In the genomic region with DNA sequence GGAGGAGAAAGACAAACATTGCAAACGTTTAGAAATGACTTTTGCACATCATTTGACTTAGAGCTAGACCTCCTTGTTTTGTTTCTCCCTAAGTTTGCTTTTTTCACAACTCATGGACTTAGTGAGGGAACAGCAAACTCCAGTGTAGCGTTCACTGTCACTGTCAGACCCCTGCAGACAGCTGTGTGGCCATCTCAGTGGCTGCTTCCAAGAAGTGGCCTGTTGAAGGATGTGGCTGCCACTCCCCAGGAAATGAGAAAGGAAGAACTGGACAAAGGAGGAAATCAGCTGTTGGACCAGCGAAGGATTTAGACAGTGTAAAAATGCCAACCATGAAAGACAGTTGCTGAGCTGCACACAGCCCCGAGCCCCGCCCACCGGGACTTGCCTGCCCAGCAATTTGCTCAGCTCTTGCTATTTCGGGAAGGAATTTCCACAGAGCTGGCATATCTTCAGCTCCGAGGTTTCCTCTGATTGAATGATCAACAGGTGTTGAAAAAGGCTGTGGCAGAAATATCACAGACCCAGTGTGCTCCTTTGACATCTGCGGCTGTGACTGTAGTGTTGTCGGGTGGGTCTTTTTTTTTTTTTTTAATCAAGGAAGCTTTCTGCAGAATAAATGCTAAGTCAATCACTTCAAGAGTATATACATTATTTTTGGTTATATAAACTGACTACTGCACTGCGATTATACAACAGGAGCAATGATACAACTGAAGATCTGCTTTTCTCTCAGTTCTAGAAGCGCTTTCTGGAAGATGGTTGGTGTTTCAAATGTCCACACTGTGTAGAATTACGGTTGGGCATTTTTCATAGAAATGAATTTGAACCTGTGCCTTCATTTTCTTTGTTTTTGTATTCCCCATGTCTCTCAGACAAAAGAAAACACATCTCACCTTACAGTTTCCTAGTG, we compare ENCODE assay signal across 8 mouse cellular contexts. TPM values are rescaled to one million over a fixed set of nuclear protein-coding genes. Genes with fewer than 3 reads are reported as not detected.
DNase-seq lines count a peak whose midpoint lies in the region; ATAC-seq lines count a peak whose summit lies in the region.

No protein-coding gene starts in this region.

- peak; percentile 24 for DNase-seq in limb, embryonic 11.5 days (ENCODE audit: low spot score)
- no peak for DNase-seq in limb, embryonic 10.5 days (ENCODE audit: low spot score)
- peak; percentile 93 for DNase-seq in embryonic facial prominence, embryonic 14.5 days (ENCODE audit: low spot score)
- peak; percentile 67 to 80 for DNase-seq in heart, postnatal 14 days
- DNase-seq in lung, adult 18-20 months, result peak; percentile 17 to 26
- no peak for DNase-seq in forebrain, embryonic 14.5 days (ENCODE audit: low spot score)

- 76% methylated on average over 13 of the region's 13 CpGs for WGBS in limb, embryonic 11.5 days
- 80% methylated on average over 13 of the region's 13 CpGs for whole genome bisulfite sequencing in limb, embryonic 10.5 days
- 46% methylated on average over 13 of the region's 13 CpGs for WGBS in embryonic facial prominence, embryonic 14.5 days
- 44% methylated on average over 13 of the region's 13 CpGs for WGBS in stomach, embryonic 16.5 days
- 81% methylated on average over 13 of the region's 13 CpGs for WGBS in forebrain, embryonic 14.5 days

- H3K4me2 ChIP-seq in limb, embryonic 11.5 days (ENCODE audit: low read depth, severe bottlenecking), result no peak overlapping the region
- peak overlapping the region; percentile 2; the same call in 1 of the 2 replicates for H3K4me2 ChIP-seq in embryonic facial prominence, embryonic 14.5 days (ENCODE audit: low read depth, low read length)
- H3K4me2 ChIP-seq in stomach, embryonic 16.5 days (ENCODE audit: low read depth, low read length), result peak overlapping the region; percentile 8; the same call in 1 of the 2 replicates
- H3K4me2 ChIP-seq in forebrain, embryonic 14.5 days (ENCODE audit: low read length), result no peak overlapping the region

- intact Hi-C loops in heart, postnatal 14 days (cut with DNase I), result no loop called here

- no peaks in the 10 kb centered on the region for H3K4me1 ChIP-seq in limb, embryonic 11.5 days (ENCODE audit: control insufficient read depth, insufficient read depth, low read length)
- no peaks in the 10 kb centered on the region for H3K4me1 ChIP-seq in limb, embryonic 10.5 days
- H3K4me1 ChIP-seq in embryonic facial prominence, embryonic 14.5 days (ENCODE audit: control insufficient read depth, insufficient read depth, low read length), result peaks cover 4% of the 10 kb centered on the region
- H3K4me1 ChIP-seq in stomach, embryonic 16.5 days (ENCODE audit: control insufficient read depth, insufficient read depth, low read length), result no peaks in the 10 kb centered on the region
- H3K4me1 ChIP-seq in forebrain, embryonic 14.5 days (ENCODE audit: control insufficient read depth, insufficient read depth, low read length), result no peaks in the 10 kb centered on the region

- no peak for ATAC-seq in limb, embryonic 11.5 days (ENCODE audit: insufficient number of reproducible peaks, low FRiP score, low TSS enrichment, low read depth)
- ATAC-seq in embryonic facial prominence, embryonic 14.5 days (ENCODE audit: low read depth), result peak; percentile 88
- no peak for ATAC-seq in stomach, embryonic 16.5 days (ENCODE audit: insufficient read depth, low FRiP score)
- no peak for ATAC-seq in forebrain, embryonic 14.5 days
- ATAC-seq in inflammation-experienced regulatory T-cells, adult 6 months, result no peak

- no peaks in the 10 kb centered on the region for H3K27me3 ChIP-seq in limb, embryonic 11.5 days (ENCODE audit: control insufficient read depth, insufficient read depth, low read length)
- H3K27me3 ChIP-seq in limb, embryonic 10.5 days (ENCODE audit: low read depth, poor library complexity, severe bottlenecking), result no peaks in the 10 kb centered on the region
- H3K27me3 ChIP-seq in embryonic facial prominence, embryonic 14.5 days (replicated peaks; ENCODE audit: control insufficient read depth, insufficient read depth, low read length), result no peaks in the 10 kb centered on the region
- H3K27me3 ChIP-seq in stomach, embryonic 16.5 days (ENCODE audit: control insufficient read depth, insufficient read depth, low read length), result no peaks in the 10 kb centered on the region
- H3K27me3 ChIP-seq in forebrain, embryonic 14.5 days (replicated peaks; ENCODE audit: control insufficient read depth, insufficient read depth, low read length), result no peaks in the 10 kb centered on the region

- no peaks in the 10 kb centered on the region for H3K9me3 ChIP-seq in limb, embryonic 11.5 days (ENCODE audit: control insufficient read depth, low read length)
- H3K9me3 ChIP-seq in limb, embryonic 10.5 days (replicated peaks), result no peaks in the 10 kb centered on the region
- no peaks in the 10 kb centered on the region for H3K9me3 ChIP-seq in embryonic facial prominence, embryonic 14.5 days (ENCODE audit: control insufficient read depth, low read length)
- no peaks in the 10 kb centered on the region for H3K9me3 ChIP-seq in stomach, embryonic 16.5 days (replicated peaks; ENCODE audit: control insufficient read depth, low read length)
- H3K9me3 ChIP-seq in forebrain, embryonic 14.5 days (replicated peaks; ENCODE audit: control insufficient read depth, low read length), result no peaks in the 10 kb centered on the region

- H3K36me3 ChIP-seq in limb, embryonic 11.5 days (ENCODE audit: control insufficient read depth, insufficient read depth, low read length), result no peaks in the 10 kb centered on the region
- no peaks in the 10 kb centered on the region for H3K36me3 ChIP-seq in limb, embryonic 10.5 days
- H3K36me3 ChIP-seq in embryonic facial prominence, embryonic 14.5 days (ENCODE audit: control insufficient read depth, insufficient read depth, low read length), result no peaks in the 10 kb centered on the region
- H3K36me3 ChIP-seq in stomach, embryonic 16.5 days (ENCODE audit: control insufficient read depth, insufficient read depth, low read length), result no peaks in the 10 kb centered on the region
- H3K36me3 ChIP-seq in forebrain, embryonic 14.5 days (ENCODE audit: control insufficient read depth, insufficient read depth, low read length), result no peaks in the 10 kb centered on the region

- no peak overlapping the region for H3K9ac ChIP-seq in limb, embryonic 11.5 days (ENCODE audit: low read length)
- H3K9ac ChIP-seq in embryonic facial prominence, embryonic 14.5 days (ENCODE audit: low read depth, low read length), result no peak overlapping the region
- no peak overlapping the region for H3K9ac ChIP-seq in stomach, embryonic 16.5 days (ENCODE audit: low read length)
- H3K9ac ChIP-seq in forebrain, embryonic 14.5 days (ENCODE audit: low read length), result no peak overlapping the region

- no peak overlapping the region for H3K4me3 ChIP-seq in limb, embryonic 11.5 days (ENCODE audit: low read depth, low read length)
- H3K4me3 ChIP-seq in limb, embryonic 10.5 days, result no peak overlapping the region
- no peak overlapping the region for H3K4me3 ChIP-seq in embryonic facial prominence, embryonic 14.5 days (ENCODE audit: low read depth, low read length)
- H3K4me3 ChIP-seq in stomach, embryonic 16.5 days (replicated peaks; ENCODE audit: low read length), result no peak overlapping the region
- H3K4me3 ChIP-seq in forebrain, embryonic 14.5 days (ENCODE audit: low read depth, low read length), result no peak overlapping the region

- H3K27ac ChIP-seq in limb, embryonic 11.5 days (replicated peaks; ENCODE audit: low read depth, low read length), result no peak overlapping the region
- no peak overlapping the region for H3K27ac ChIP-seq in limb, embryonic 10.5 days
- peak overlapping the region; percentile 33; the same call in 1 of the 2 replicates for H3K27ac ChIP-seq in embryonic facial prominence, embryonic 14.5 days (replicated peaks; ENCODE audit: low read depth, low read length)
- H3K27ac ChIP-seq in stomach, embryonic 16.5 days (ENCODE audit: low read length), result no peak overlapping the region
- no peak overlapping the region for H3K27ac ChIP-seq in forebrain, embryonic 14.5 days (ENCODE audit: low read depth, low read length)

RNA-seq across cellular contexts. Expression of a gene that starts 6.1 kb away (rescaled TPM):
- polyA plus RNA-seq in limb, embryonic 11.5 days (2014; fragmentation: Nextera tagmentation; extraction: Ambion mirVana), result 62.9 and 67.1 TPM in 2 replicates
- polyA plus RNA-seq in limb, embryonic 10.5 days (2016; fragmentation: Nextera tagmentation; extraction: Ambion mirVana), result 37.9 and 71.1 TPM in 2 replicates
- 95.5 and 96.3 TPM in 2 replicates for polyA plus RNA-seq in embryonic facial prominence, embryonic 14.5 days (2014; fragmentation: Nextera tagmentation; extraction: Ambion mirVana)
- 100 to 1,000 TPM; 263 to 269 TPM for total RNA-seq in heart, postnatal 14 days (2021)
- 83.1 and 88.3 TPM in 2 replicates for polyA plus RNA-seq in stomach, embryonic 16.5 days (2015; fragmentation: Nextera tagmentation; extraction: Ambion mirVana)
- 14.3 and 15.9 TPM in 2 replicates for polyA plus RNA-seq in forebrain, embryonic 14.5 days (2014; fragmentation: Nextera tagmentation; extraction: Ambion mirVana)
- polyA plus RNA-seq in inflammation-experienced regulatory T-cells, adult 6 months (2017; shearing (Covaris generic)), result 1 to 10 TPM in 1 of 3 experiments, under 1 TPM in 2; 0.67 to 1.3 (median 0.73) TPM

RNA-seq across cellular contexts. Expression of a gene that starts 19.3 kb away (rescaled TPM):
- polyA plus RNA-seq in limb, embryonic 11.5 days (2014; fragmentation: Nextera tagmentation; extraction: Ambion mirVana), result 0.04 TPM in 1 of 2 replicates, not detected in the other
- polyA plus RNA-seq in limb, embryonic 10.5 days (2016; fragmentation: Nextera tagmentation; extraction: Ambion mirVana), result not detected in 2 replicates
- 0.82 and 1.3 TPM in 2 replicates for polyA plus RNA-seq in embryonic facial prominence, embryonic 14.5 days (2014; fragmentation: Nextera tagmentation; extraction: Ambion mirVana)
- total RNA-seq in heart, postnatal 14 days (2021), result 1 to 10 TPM in 1 of 2 experiments, under 1 TPM in 1; 1.00 to 1.7 TPM
- 0.97 and 1.9 TPM in 2 replicates for polyA plus RNA-seq in stomach, embryonic 16.5 days (2015; fragmentation: Nextera tagmentation; extraction: Ambion mirVana)
- polyA plus RNA-seq in forebrain, embryonic 14.5 days (2014; fragmentation: Nextera tagmentation; extraction: Ambion mirVana), result 0.29 and 0.31 TPM in 2 replicates
- 10 to 100 TPM; 31.9 to 59.3 (median 48.7) TPM for polyA plus RNA-seq in inflammation-experienced regulatory T-cells, adult 6 months (2017; shearing (Covaris generic))

Comparison
In these comparisons a context has a peak if more than half of its experiments do, and no peak if none do; other contexts are left out.
1. DNase-seq: peak in limb, embryonic 11.5 days (single experiment), embryonic facial prominence, embryonic 14.5 days (single experiment), heart, postnatal 14 days (2 of 2) and lung, adult 18-20 months (2 of 2); none in limb, embryonic 10.5 days (single experiment) and forebrain, embryonic 14.5 days (single experiment).
2. H3K4me2 ChIP-seq: peak in embryonic facial prominence, embryonic 14.5 days (single experiment) and stomach, embryonic 16.5 days (single experiment); none in limb, embryonic 11.5 days (single experiment) and forebrain, embryonic 14.5 days (single experiment).
3. RNA of a gene that starts 19.3 kb away (polyA plus RNA-seq): 31.9 to 59.3 TPM in inflammation-experienced regulatory T-cells, adult 6 months; 0.97 to 1.9 TPM in stomach, embryonic 16.5 days, 0.82 to 1.3 TPM in embryonic facial prominence, embryonic 14.5 days, 0.29 to 0.31 TPM in forebrain, embryonic 14.5 days, 0.04 TPM in limb, embryonic 11.5 days and not detected in limb, embryonic 10.5 days; every median in the first group is over 10 times any median in the second.